In genomic region chr10:21378196-21378944, GRCm38 (mm10) we compare ENCODE assay signal across 9 mouse cellular contexts. TPM values are rescaled to one million over a fixed set of nuclear protein-coding genes. Genes with fewer than 3 reads are reported as not detected.
DNase-seq lines count a peak whose midpoint lies in the region; ATAC-seq and TF ChIP-seq lines count a peak whose summit lies in the region.
"Had no signal": no experiment of that assay in that cellular context is flagged by ENCODE, and none has a peak within 500 bp of the region (broad histone marks: within the 10 kb centered on the region; RNA-seq: fewer than 3 reads in every experiment).

No protein-coding gene starts in this region.

- H3K36me3 ChIP-seq in heart, embryonic 10.5 days: no peaks in the 10 kb centered on the region
- H3K36me3 ChIP-seq in CH12.LX (replicated peaks in 1 of 2; ENCODE audit: control insufficient read depth in 1 of 2, insufficient read depth in 1 of 2, low read length in 1 of 2): no peaks in the 10 kb centered on the region
- no peaks in the 10 kb centered on the region for H3K36me3 ChIP-seq in liver, embryonic 13.5 days
- H3K36me3 ChIP-seq in midbrain, embryonic 10.5 days: no peaks in the 10 kb centered on the region
- no peaks in the 10 kb centered on the region for H3K36me3 ChIP-seq in hindbrain, embryonic 16.5 days (ENCODE audit: control insufficient read depth, insufficient read depth, low read length)
- H3K36me3 ChIP-seq: limb, embryonic 13.5 days had no signal

- H3K9me3 ChIP-seq in heart, embryonic 10.5 days: no peaks in the 10 kb centered on the region
- H3K9me3 ChIP-seq in CH12.LX (replicated peaks; ENCODE audit: low read length): no peaks in the 10 kb centered on the region
- no peaks in the 10 kb centered on the region for H3K9me3 ChIP-seq in liver, embryonic 13.5 days (replicated peaks)
- H3K9me3 ChIP-seq in midbrain, embryonic 10.5 days (replicated peaks): no peaks in the 10 kb centered on the region
- H3K9me3 ChIP-seq in hindbrain, embryonic 16.5 days (ENCODE audit: control insufficient read depth, low read length): no peaks in the 10 kb centered on the region
- H3K9me3 ChIP-seq: limb, embryonic 13.5 days had no signal

- in situ Hi-C loops in CH12.LX (cut with MboI; ENCODE audit: low pct_ligation_motif_present, low pct_unique_long_range_greater_than_20kb, low sequenced_read_pairs): loop anchor here (25.0 kb wide), 1 partner anchor 234 kb away; no protein-coding TSS in a partner anchor

- no peak overlapping the region for H3K9ac ChIP-seq in CH12.LX (ENCODE audit: insufficient read depth, low read depth)
- H3K9ac ChIP-seq in liver, embryonic 13.5 days: no peak overlapping the region
- H3K9ac ChIP-seq in hindbrain, embryonic 16.5 days (ENCODE audit: low read depth, low read length): no peak overlapping the region
- H3K9ac ChIP-seq: limb, embryonic 13.5 days had no signal

- TF ChIP-seq EP300 in CH12.LX (IDR thresholded peaks at IDR 0.05; ENCODE audit: low read length): no peak

- TF ChIP-seq POLR2A in CH12.LX (IDR thresholded peaks at IDR 0.05; ENCODE audit: low read depth, low read length): no peak

- H3K4me3 ChIP-seq in heart, embryonic 10.5 days: no peak overlapping the region
- H3K4me3 ChIP-seq in CH12.LX (replicated peaks in 1 of 3; ENCODE audit: low read depth in 2 of 3, low read length in 2 of 3, poor library complexity in 1 of 3): no peak overlapping the region
- H3K4me3 ChIP-seq in liver, embryonic 13.5 days (replicated peaks): peak overlapping the region; percentile 13
- no peak overlapping the region for H3K4me3 ChIP-seq in midbrain, embryonic 10.5 days
- no peak overlapping the region for H3K4me3 ChIP-seq in hindbrain, embryonic 16.5 days (ENCODE audit: low read length)
- H3K4me3 ChIP-seq: limb, embryonic 13.5 days had no signal

- dilution Hi-C loops in CH12.LX (cut with MboI; ENCODE audit: extremely low pct_ligation_motif_present, extremely low pct_unique_long_range_greater_than_20kb, low sequenced_read_pairs): no loop called here

- peak; percentile 76 for ATAC-seq in liver, embryonic 13.5 days (ENCODE audit: low read depth)
- no peak for ATAC-seq in hindbrain, embryonic 16.5 days

- H3K4me1 ChIP-seq in heart, embryonic 10.5 days: no peaks in the 10 kb centered on the region
- H3K4me1 ChIP-seq in CH12.LX (ENCODE audit: control insufficient read depth in 1 of 2, insufficient read depth in 2 of 2): peaks cover 5 to 21% of the 10 kb centered on the region in 2 experiments
- peaks cover 14% of the 10 kb centered on the region for H3K4me1 ChIP-seq in liver, embryonic 13.5 days (replicated peaks)
- H3K4me1 ChIP-seq in midbrain, embryonic 10.5 days: peaks cover 15% of the 10 kb centered on the region; the same call in 1 of the 2 replicates
- no peaks in the 10 kb centered on the region for H3K4me1 ChIP-seq in hindbrain, embryonic 16.5 days (ENCODE audit: control insufficient read depth, insufficient read depth, low read depth, low read length)
- H3K4me1 ChIP-seq: limb, embryonic 13.5 days had no signal

- H3K79me2 ChIP-seq in CH12.LX (replicated peaks; ENCODE audit: control insufficient read depth, extremely low read depth, insufficient read depth, poor library complexity, severe bottlenecking): no peaks in the 10 kb centered on the region

- H3K4me2 ChIP-seq in CH12.LX (ENCODE audit: insufficient read depth, low read depth, poor library complexity, severe bottlenecking): no peak overlapping the region
- peak overlapping the region; percentile 32; the same call in 1 of the 2 replicates for H3K4me2 ChIP-seq in liver, embryonic 13.5 days
- H3K4me2 ChIP-seq in hindbrain, embryonic 16.5 days (ENCODE audit: low read length): no peak overlapping the region
- H3K4me2 ChIP-seq: limb, embryonic 13.5 days had no signal

- WGBS in heart, embryonic 10.5 days: 65% methylated on average over 9 of the region's 9 CpGs
- 26% methylated on average over 9 of the region's 9 CpGs for whole genome bisulfite sequencing in liver, embryonic 13.5 days (ENCODE audit: insufficient replicate concordance)
- WGBS in midbrain, embryonic 10.5 days: 74% methylated on average over 9 of the region's 9 CpGs
- 72% methylated on average over 9 of the region's 9 CpGs for WGBS in hindbrain, embryonic 16.5 days

- DNase-seq in heart, adult 18-20 months: peak; percentile 11 to 38
- DNase-seq in heart, embryonic 10.5 days (ENCODE audit: low spot score): no peak
- DNase-seq in CH12.LX (ENCODE audit: extremely low read depth): peak; percentile 56
- peak; percentile 65 for DNase-seq in c-Kit-positive CD71-positive TER-119-negative erythroid progenitor cells, embryonic 14.5 days (ENCODE audit: low read depth)
- peak; percentile 48 for DNase-seq in liver, embryonic 13.5 days
- DNase-seq in urinary bladder, adult 2 months (ENCODE audit: low spot score): no peak
- DNase-seq in midbrain, embryonic 10.5 days (ENCODE audit: low spot score): no peak

- peak; percentile 31 for TF ChIP-seq RAD21 in CH12.LX (IDR thresholded peaks at IDR 0.05; ENCODE audit: low read depth, low read length)

- no peak overlapping the region for H3K27ac ChIP-seq in heart, embryonic 10.5 days
- no peak overlapping the region for H3K27ac ChIP-seq in CH12.LX (ENCODE audit: insufficient read depth, low read depth)
- no peak overlapping the region for H3K27ac ChIP-seq in liver, embryonic 13.5 days
- no peak overlapping the region for H3K27ac ChIP-seq in midbrain, embryonic 10.5 days (replicated peaks)
- H3K27ac ChIP-seq in hindbrain, embryonic 16.5 days (ENCODE audit: low read depth, low read length): no peak overlapping the region
- H3K27ac ChIP-seq: limb, embryonic 13.5 days had no signal

- TF ChIP-seq CTCF in CH12.LX (conservative IDR thresholded peaks at IDR 0.05 in 1 of 2, IDR thresholded peaks at IDR 0.05 in 1 of 2; ENCODE audit: low read depth in 2 of 2, low read length in 2 of 2): peak; percentile 37 to 71; a peak in 3 of 4 replicates

- no peaks in the 10 kb centered on the region for H3K27me3 ChIP-seq in heart, embryonic 10.5 days (ENCODE audit: insufficient read depth, poor library complexity, severe bottlenecking)
- H3K27me3 ChIP-seq in CH12.LX (replicated peaks): no peaks in the 10 kb centered on the region
- no peaks in the 10 kb centered on the region for H3K27me3 ChIP-seq in liver, embryonic 13.5 days
- H3K27me3 ChIP-seq in midbrain, embryonic 10.5 days (ENCODE audit: low read depth, poor library complexity, severe bottlenecking): no peaks in the 10 kb centered on the region
- H3K27me3 ChIP-seq in hindbrain, embryonic 16.5 days (replicated peaks; ENCODE audit: control insufficient read depth, insufficient read depth, low read length): no peaks in the 10 kb centered on the region

TF ChIP-seq in CH12.LX, 34 proteins besides CTCF, POLR2A, EP300 and RAD21:
- TF ChIP-seq E2F4 (IDR thresholded peaks at IDR 0.05; ENCODE audit: insufficient replicate concordance, low read depth, low read length) (no peak), MAZ (IDR thresholded peaks at IDR 0.05; ENCODE audit: low read depth, low read length) (no peak), CHD2 (IDR thresholded peaks at IDR 0.05; ENCODE audit: low read length) (no peak), SMC3 (IDR thresholded peaks at IDR 0.05; ENCODE audit: low read depth, low read length) (peak; percentile 51)
TF ChIP-seq in CH12.LX: peak in this region for 1.

RNA-seq across cellular contexts. Expression of gene Aldh8a1, which starts 1.3 kb away (rescaled TPM):
- total RNA-seq in heart, adult 18-20 months (2021): not detected
- polyA plus RNA-seq in heart, embryonic 10.5 days (2016; fragmentation: Nextera tagmentation; extraction: Ambion mirVana): 0.10 and 0.19 TPM in 2 replicates
- 0.08 TPM in 1 of 2 replicates, not detected in the other for total RNA-seq in CH12.LX (2012; rRNA removed)
- total RNA-seq in CH12.LX (2014; rRNA removed): not detected in 2 replicates
- polyA plus RNA-seq in CH12.LX (2012; ENCODE audit: insufficient read length, low read depth): 0.11 TPM in 1 of 2 replicates, not detected in the other
- polyA plus RNA-seq in liver, embryonic 13.5 days (2015; fragmentation: Nextera tagmentation; extraction: Ambion mirVana): 10.8 and 14.6 TPM in 2 replicates
- polyA plus RNA-seq in urinary bladder, adult 2 months (2012; rRNA removed): 0.03 and 0.04 TPM in 2 replicates
- polyA plus RNA-seq in midbrain, embryonic 10.5 days (2016; fragmentation: Nextera tagmentation; extraction: Ambion mirVana): 0.12 and 0.14 TPM in 2 replicates
- 0.15 TPM in 1 of 2 replicates, not detected in the other for polyA plus RNA-seq in hindbrain, embryonic 16.5 days (2015; fragmentation: Nextera tagmentation; extraction: Ambion mirVana)

Comparison
In these comparisons a context has a peak if more than half of its experiments do, and no peak if none do; other contexts are left out.
1. DNase-seq: peak in heart, adult 18-20 months (2 of 2), CH12.LX (single experiment), c-Kit-positive CD71-positive TER-119-negative erythroid progenitor cells, embryonic 14.5 days (single experiment) and liver, embryonic 13.5 days (single experiment); none in heart, embryonic 10.5 days (single experiment), urinary bladder, adult 2 months (single experiment) and midbrain, embryonic 10.5 days (single experiment).